Mouse (Mus musculus) midbrain, embryonic 12.5 days (tissue): Measurements from ENCODE around the gene Zmiz1. TPM values are rescaled to one million over a fixed set of nuclear protein-coding genes. Genes with fewer than 3 reads are reported as not detected.
A peak's percentile ranks its signal among the peaks of the same experiment; 100 is the strongest.

ENCODE experiments used
- ATAC-seq: fragments of 200-750 bp; cut with Nextera tagmentation; 2 replicates; pipeline ENCODE4 v1.8.0; 2017; ENCODE audit warnings: low read depth, moderate TSS enrichment, moderate library complexity; ENCODE audit not compliant: low FRiP score
- H3K27ac ChIP-seq: fragments of 300-500 bp; sonication (generic); replicated peaks from 2 replicates; pipeline ENCODE4 v1.5.1; 2016; ENCODE audit warnings: mild to moderate bottlenecking
- H3K27me3 ChIP-seq: fragments of 300-500 bp; sonication (generic); 2 replicates; pipeline ENCODE4 v1.6.1; 2016; ENCODE audit warnings: mild to moderate bottlenecking
- H3K36me3 ChIP-seq: fragments of 300-500 bp; sonication (generic); 2 replicates; pipeline ENCODE4 v1.6.1; 2016
- H3K4me1 ChIP-seq: fragments of 300-500 bp; sonication (generic); 2 replicates; pipeline ENCODE4 v1.6.1; 2016
- H3K4me2 ChIP-seq: fragments of 300-500 bp; sonication (generic); replicated peaks from 2 replicates; pipeline ENCODE4 v1.6.1; 2016; ENCODE audit warnings: mild to moderate bottlenecking, moderate library complexity
- H3K4me3 ChIP-seq: fragments of 300-500 bp; sonication (generic); 2 replicates; pipeline ENCODE4 v1.5.1; 2016; ENCODE audit warnings: mild to moderate bottlenecking
- H3K9ac ChIP-seq: fragments of 300-500 bp; sonication (generic); replicated peaks from 2 replicates; pipeline ENCODE4 v1.6.1; 2016; ENCODE audit warnings: mild to moderate bottlenecking, moderate library complexity
- H3K9me3 ChIP-seq: fragments of 300-500 bp; sonication (generic); 2 replicates; pipeline ENCODE4 v1.6.1; 2016; ENCODE audit warnings: mild to moderate bottlenecking
- WGBS: fragments of 180-500 bp; shearing (Covaris S2); methylation state at CpG from one replicate; pipeline ENCODE4 v1.1.7; 2016; 5-methylcytosine and 5-hydroxymethylcytosine counted together
- polyA plus RNA-seq: library from polyadenylated mRNA; unstranded; fragments of >200 nt; fragmentation: Nextera tagmentation; extraction: Ambion mirVana; gene quantifications from 2 replicates; pipeline ENCODE4 v1.2.1, GENCODE M21; 2016

Zmiz1 gene
- polyA plus RNA-seq, 1 experiment from 2014 or later: 79.4 TPM

- Histone ChIP-seq H3K4me1 (peaks cover 70% of the 10 kb centered on the region), H3K27ac (peak overlapping the region; percentile 62), H3K9me3 (no peaks in the 10 kb centered on the region), H3K27me3 (no peaks in the 10 kb centered on the region), H3K36me3 (peaks cover 33% of the 10 kb centered on the region), H3K9ac (no peak overlapping the region), H3K4me2 (no peak overlapping the region), H3K4me3 (no peak overlapping the region)
- WGBS: 27% methylated on average over 5 of the region's 5 CpGs
- no peak for ATAC-seq
Observed at GRCm38 (mm10) chr14:25511967-25512366, 53.0 kb downstream of the Zmiz1 start.

DNA sequence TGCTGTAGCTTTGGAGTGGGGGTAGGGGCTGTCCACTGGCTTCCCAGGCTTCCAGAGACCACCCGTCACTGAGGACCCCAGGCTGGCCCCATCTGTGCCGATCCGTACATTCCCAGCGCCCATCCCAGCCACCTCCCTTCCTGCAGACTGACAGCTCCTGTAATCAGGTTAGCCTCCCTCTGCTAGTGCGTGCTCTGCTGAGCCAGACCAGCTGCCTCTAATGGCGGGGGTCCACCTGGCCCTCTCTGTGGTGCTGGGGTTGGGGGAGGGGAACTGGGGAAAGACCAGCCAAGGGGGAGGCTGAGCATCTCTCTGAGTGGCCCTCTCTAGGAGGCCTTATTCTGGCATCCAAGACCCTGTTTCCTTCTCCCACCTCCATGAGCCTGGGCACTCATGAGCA, 53.8 kb downstream of the Zmiz1 start:
- H3K9ac ChIP-seq: no peak overlapping the region
- H3K9me3 ChIP-seq: no peaks in the 10 kb centered on the region
- ATAC-seq: peak; percentile 38; the same call in 1 of the 2 replicates
- 24% methylated on average over 6 of the region's 6 CpGs for WGBS
- H3K4me3 ChIP-seq: no peak overlapping the region
- H3K4me2 ChIP-seq: no peak overlapping the region
- H3K36me3 ChIP-seq: peaks cover 33% of the 10 kb centered on the region
- H3K27ac ChIP-seq: peak overlapping the region; percentile 62
- peaks cover 77% of the 10 kb centered on the region for H3K4me1 ChIP-seq
- H3K27me3 ChIP-seq: no peaks in the 10 kb centered on the region

DNA sequence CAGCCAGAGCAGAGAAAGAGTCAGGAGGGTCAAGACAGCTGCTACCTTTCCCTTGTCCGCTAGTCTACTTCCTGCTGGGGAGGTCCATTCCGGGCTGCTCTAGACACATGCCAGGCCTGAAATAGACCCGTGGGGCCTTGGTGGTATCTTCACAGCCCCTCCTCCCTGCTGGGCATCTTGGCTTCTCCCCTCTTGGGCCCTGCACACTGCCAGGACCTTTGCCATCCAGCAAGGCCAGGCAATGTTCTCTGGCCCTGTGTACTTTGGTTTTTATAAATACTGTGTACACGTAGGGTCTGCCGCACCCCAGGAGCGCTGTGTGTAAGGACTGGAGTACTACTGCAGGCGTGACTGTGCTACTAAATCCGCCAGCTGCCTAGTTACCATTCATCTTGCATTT, 54.5 kb downstream of the Zmiz1 start:
- Histone ChIP-seq H3K27me3 (no peaks in the 10 kb centered on the region), H3K27ac (peak overlapping the region; percentile 62), H3K4me1 (peaks cover 77% of the 10 kb centered on the region), H3K4me2 (no peak overlapping the region), H3K4me3 (no peak overlapping the region), H3K9me3 (no peaks in the 10 kb centered on the region), H3K9ac (no peak overlapping the region), H3K36me3 (peaks cover 31% of the 10 kb centered on the region)
- WGBS: 69% methylated on average over 8 of the region's 8 CpGs
- no peak for ATAC-seq

DNA sequence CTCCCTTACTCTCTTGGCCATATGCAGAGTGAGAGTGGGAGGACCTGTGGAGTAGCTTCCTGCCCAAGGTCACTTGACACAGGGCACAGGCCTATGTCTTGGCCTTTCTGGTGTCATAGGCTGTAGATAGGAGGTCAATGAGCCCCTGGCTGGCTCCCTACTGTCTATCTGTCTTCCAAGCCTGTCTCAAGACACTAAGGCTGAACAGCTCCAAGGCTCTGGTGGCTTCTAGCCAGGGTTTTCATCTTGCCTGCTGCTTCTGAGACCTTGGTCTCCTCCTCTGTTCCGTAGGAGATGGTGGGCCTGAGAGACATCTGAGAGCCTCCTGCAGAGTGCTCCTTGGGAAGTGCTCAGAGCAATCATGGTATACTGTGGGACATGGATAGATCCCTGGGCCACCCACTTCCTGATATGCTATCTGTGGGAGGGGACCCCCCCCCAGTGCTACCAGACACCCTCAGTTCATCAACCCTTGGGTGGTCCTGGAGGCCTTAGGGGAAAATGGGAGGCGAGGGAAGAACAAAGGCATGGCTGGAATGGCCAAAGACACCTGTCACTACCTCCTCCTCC, 56.0 kb downstream of the Zmiz1 start:
- Histone ChIP-seq H3K4me3 (no peak overlapping the region), H3K27me3 (no peaks in the 10 kb centered on the region), H3K9ac (no peak overlapping the region), H3K36me3 (peaks cover 20% of the 10 kb centered on the region), H3K9me3 (no peaks in the 10 kb centered on the region), H3K4me1 (peaks cover 81% of the 10 kb centered on the region), H3K4me2 (no peak overlapping the region), H3K27ac (no peak overlapping the region)
- ATAC-seq: no peak
- 88% methylated on average over 2 of the region's 2 CpGs for WGBS

DNA sequence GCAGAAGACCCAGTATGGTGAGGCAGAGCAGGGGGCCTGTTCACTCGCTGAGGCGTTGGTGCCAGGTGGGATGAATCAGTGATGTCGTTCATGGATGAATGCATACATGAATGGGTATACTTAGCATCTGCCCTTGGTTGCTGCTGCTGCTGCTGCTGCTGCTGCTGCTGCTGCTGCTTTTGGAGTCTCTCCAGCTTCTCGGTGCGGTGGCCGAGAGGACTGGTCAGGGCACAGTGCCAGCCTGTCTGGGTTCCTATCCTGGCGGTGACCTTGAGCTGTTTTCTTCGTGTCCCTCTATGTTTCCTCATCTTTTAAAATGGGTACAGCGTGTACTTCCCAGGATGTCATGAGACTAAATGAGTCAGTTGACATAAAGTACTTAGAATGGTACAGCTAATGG, 56.9 kb downstream of the Zmiz1 start:
- WGBS: 83% methylated on average over 9 of the region's 9 CpGs
- H3K36me3 ChIP-seq: peaks cover 17% of the 10 kb centered on the region; the same call in 1 of the 2 replicates

GRCm38 (mm10) chr14:25516640-25517591, 57.9 kb downstream of the Zmiz1 start:
- H3K4me1 ChIP-seq: peaks cover 80% of the 10 kb centered on the region
- peak overlapping the region; percentile 35; the same call in 1 of the 2 replicates for H3K27ac ChIP-seq
- no peak overlapping the region for H3K4me2 ChIP-seq
- H3K36me3 ChIP-seq: peaks cover 17% of the 10 kb centered on the region; the same call in 1 of the 2 replicates
- no peak overlapping the region for H3K4me3 ChIP-seq
- ATAC-seq: no peak
- 76% methylated on average over 13 of the region's 13 CpGs for WGBS
- H3K9me3 ChIP-seq: no peaks in the 10 kb centered on the region
- H3K27me3 ChIP-seq: no peaks in the 10 kb centered on the region
- H3K9ac ChIP-seq: no peak overlapping the region

More for the DNA sequence above, 56.9 kb downstream of the Zmiz1 start:
- no peak overlapping the region for H3K9ac ChIP-seq
- no peaks in the 10 kb centered on the region for H3K9me3 ChIP-seq
- H3K4me3 ChIP-seq: no peak overlapping the region
- H3K27me3 ChIP-seq: no peaks in the 10 kb centered on the region
- H3K4me1 ChIP-seq: peaks cover 81% of the 10 kb centered on the region
- H3K4me2 ChIP-seq: no peak overlapping the region
- ATAC-seq: no peak
- 0 out of 2 replicates have a peak overlapping the region, but pooled peaks have one; percentile 11 for H3K27ac ChIP-seq

DNA sequence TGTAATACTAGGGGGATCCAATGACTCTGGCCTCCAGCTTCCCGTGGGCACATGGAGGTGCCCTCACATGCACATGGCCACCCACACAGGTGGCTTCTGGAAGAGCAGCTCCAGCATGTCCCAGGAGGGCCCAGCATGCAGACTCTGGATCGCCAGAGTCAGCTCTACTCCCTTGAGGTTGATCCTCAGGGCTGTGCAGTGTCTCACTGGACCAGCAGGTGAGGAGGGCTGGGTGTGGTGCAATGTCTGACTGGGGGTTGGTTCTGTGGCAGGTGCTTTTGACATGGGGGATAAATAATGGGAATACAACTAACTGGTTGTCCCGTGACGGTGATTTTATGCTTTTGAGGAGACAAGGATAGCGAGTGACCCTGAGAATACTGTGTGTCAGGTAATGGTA, 59.7 kb downstream of the Zmiz1 start:
- H3K27me3 ChIP-seq: no peaks in the 10 kb centered on the region
- ATAC-seq: no peak
- peaks cover 79% of the 10 kb centered on the region for H3K4me1 ChIP-seq
- H3K9ac ChIP-seq: no peak overlapping the region
- H3K27ac ChIP-seq: no peak overlapping the region
- no peak overlapping the region for H3K4me3 ChIP-seq
- H3K9me3 ChIP-seq: no peaks in the 10 kb centered on the region
- peaks cover 18% of the 10 kb centered on the region; the same call in 1 of the 2 replicates for H3K36me3 ChIP-seq
- H3K4me2 ChIP-seq: no peak overlapping the region
- 87% methylated on average over 5 of the region's 5 CpGs for WGBS

DNA sequence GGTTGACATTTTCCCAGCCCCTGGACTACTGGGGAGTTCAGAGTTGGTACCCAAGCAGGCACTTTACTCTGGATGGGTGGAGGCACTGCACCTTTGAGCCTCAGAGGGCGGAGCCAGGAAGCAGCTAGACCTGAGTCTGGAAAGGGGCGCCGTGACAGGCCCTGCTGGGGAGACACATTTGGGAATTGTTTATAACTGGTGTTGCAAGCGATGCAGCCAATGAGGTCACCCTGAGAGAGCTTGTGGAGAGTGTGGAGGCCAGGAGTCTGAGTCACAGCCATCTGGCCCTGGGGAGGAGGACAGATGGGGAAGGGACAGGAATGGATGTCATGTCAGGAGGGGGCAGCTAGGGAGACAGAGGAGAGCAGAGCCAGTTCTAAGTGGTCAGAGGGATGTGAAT, 60.7 kb downstream of the Zmiz1 start:
- Histone ChIP-seq H3K27me3 (no peaks in the 10 kb centered on the region), H3K9me3 (no peaks in the 10 kb centered on the region), H3K4me3 (no peak overlapping the region), H3K9ac (no peak overlapping the region), H3K27ac (peak overlapping the region; percentile 31), H3K36me3 (peaks cover 28% of the 10 kb centered on the region; the same call in 1 of the 2 replicates), H3K4me2 (no peak overlapping the region), H3K4me1 (peaks cover 84% of the 10 kb centered on the region)
- 61% methylated on average over 4 of the region's 4 CpGs for WGBS
- ATAC-seq: no peak

DNA sequence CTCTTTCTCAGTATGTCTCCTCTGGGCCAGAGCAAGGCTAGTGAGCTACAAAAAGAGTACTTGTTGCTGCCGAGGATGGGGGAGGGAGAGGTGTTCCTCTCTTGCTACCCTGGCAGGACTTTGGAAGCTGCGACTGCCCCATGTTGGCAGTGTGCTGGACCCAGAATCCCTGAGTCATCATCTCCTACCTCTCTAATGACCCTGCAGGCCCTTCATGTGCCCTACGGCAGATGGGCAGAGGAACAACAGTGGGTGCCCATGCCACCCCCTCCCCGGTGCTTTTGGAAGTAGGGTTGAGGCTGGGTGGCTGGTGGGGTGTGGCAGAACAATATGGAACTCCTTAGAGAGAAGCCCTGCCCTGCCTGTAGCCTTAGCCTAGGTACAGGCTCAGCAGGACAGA, 61.6 kb downstream of the Zmiz1 start:
- H3K4me2 ChIP-seq: no peak overlapping the region
- H3K4me1 ChIP-seq: peaks cover 84% of the 10 kb centered on the region
- no peak overlapping the region for H3K4me3 ChIP-seq
- H3K9me3 ChIP-seq: no peaks in the 10 kb centered on the region
- no peak for ATAC-seq
- peak overlapping the region; percentile 31 for H3K27ac ChIP-seq
- 66% methylated on average over 4 of the region's 4 CpGs for WGBS
- H3K9ac ChIP-seq: no peak overlapping the region
- peaks cover 30% of the 10 kb centered on the region for H3K36me3 ChIP-seq
- H3K27me3 ChIP-seq: no peaks in the 10 kb centered on the region

DNA sequence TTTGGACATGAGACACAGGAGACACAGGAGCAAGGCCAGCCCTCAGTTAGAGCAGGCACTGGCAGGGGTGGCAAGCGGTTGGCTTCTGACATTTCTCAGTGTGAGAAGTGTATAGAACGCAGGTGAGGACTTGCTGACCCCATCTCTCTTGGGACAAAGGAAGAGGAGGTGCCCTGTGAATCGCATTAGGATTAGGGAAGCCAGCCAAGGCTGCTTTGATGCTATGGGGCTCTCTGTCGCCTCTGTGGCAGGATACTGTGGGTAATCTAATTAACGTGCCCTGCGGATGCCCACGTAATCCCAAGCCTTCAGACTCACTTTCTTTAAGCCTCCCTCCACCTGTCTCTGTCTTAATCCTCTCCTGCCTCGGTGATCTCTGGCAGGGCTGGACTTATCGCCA, 62.0 kb downstream of the Zmiz1 start:
- peaks cover 82% of the 10 kb centered on the region for H3K4me1 ChIP-seq
- 16% methylated on average over 9 of the region's 9 CpGs for WGBS

DNA sequence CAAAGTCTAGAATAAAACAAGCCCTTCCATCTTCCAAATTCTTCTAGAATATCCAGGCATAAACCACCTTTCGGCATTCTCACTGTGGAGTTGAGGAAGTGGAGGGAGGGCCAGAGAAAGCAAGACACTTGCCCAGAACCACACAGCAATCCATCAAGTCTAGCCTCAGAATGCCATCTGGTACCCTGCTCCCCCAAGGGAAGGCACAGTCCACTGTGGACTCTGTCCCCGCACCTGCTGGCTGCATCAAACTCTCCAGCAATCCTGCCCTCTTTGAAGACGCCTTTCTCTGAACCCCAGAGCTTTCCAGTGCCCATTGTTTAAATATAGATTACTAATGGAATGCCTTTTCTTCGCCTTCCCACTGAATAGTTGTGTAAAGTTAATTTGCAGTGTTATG, 62.5 kb downstream of the Zmiz1 start:
- Histone ChIP-seq H3K9me3 (no peaks in the 10 kb centered on the region), H3K4me3 (no peak overlapping the region), H3K27ac (peak overlapping the region; percentile 31), H3K36me3 (peaks cover 39% of the 10 kb centered on the region), H3K9ac (no peak overlapping the region), H3K27me3 (no peaks in the 10 kb centered on the region), H3K4me2 (no peak overlapping the region), H3K4me1 (peaks cover 78% of the 10 kb centered on the region)
- WGBS: 65% methylated on average over 4 of the region's 4 CpGs
- ATAC-seq: no peak

More for the DNA sequence above, 62.0 kb downstream of the Zmiz1 start:
- Histone ChIP-seq H3K4me3 (no peak overlapping the region), H3K9ac (no peak overlapping the region), H3K9me3 (no peaks in the 10 kb centered on the region), H3K36me3 (peaks cover 34% of the 10 kb centered on the region), H3K4me2 (no peak overlapping the region), H3K27me3 (no peaks in the 10 kb centered on the region), H3K27ac (peak overlapping the region; percentile 31)
- no peak for ATAC-seq

- Histone ChIP-seq H3K36me3 (peaks cover 39% of the 10 kb centered on the region), H3K9me3 (no peaks in the 10 kb centered on the region), H3K27me3 (no peaks in the 10 kb centered on the region), H3K9ac (no peak overlapping the region; the same call in 1 of the 2 replicates), H3K27ac (peak overlapping the region; percentile 31; the same call in 1 of the 2 replicates), H3K4me3 (no peak overlapping the region), H3K4me1 (peaks cover 69% of the 10 kb centered on the region), H3K4me2 (no peak overlapping the region)
- 38% methylated on average over 4 of the region's 4 CpGs for WGBS
- no peak for ATAC-seq
Observed at GRCm38 (mm10) chr14:25522415-25522814, 63.4 kb downstream of the Zmiz1 start.
